Mouse (Mus musculus) myocyte (in vitro differentiated cells): ENCODE results near the gene Ankrd23.

Source experiments
- POLR2A ChIP-seq: IDR thresholded peaks from one replicate; pipeline ENCODE4 v1.6.1; 2011; ENCODE audit warnings: low read depth, mild to moderate bottlenecking, control low read depth, moderate library complexity; ENCODE audit not compliant: insufficient read length
- REST ChIP-seq: IDR thresholded peaks from one replicate; pipeline ENCODE4 v1.6.1; 2011; ENCODE audit warnings: mild to moderate bottlenecking, control low read depth, moderate library complexity; ENCODE audit not compliant: insufficient read depth, insufficient read length
- SRF ChIP-seq: IDR thresholded peaks from one replicate; pipeline ENCODE4 v1.6.1; 2011; ENCODE audit warnings: low read depth; ENCODE audit not compliant: control insufficient read depth, insufficient read length

DNA sequence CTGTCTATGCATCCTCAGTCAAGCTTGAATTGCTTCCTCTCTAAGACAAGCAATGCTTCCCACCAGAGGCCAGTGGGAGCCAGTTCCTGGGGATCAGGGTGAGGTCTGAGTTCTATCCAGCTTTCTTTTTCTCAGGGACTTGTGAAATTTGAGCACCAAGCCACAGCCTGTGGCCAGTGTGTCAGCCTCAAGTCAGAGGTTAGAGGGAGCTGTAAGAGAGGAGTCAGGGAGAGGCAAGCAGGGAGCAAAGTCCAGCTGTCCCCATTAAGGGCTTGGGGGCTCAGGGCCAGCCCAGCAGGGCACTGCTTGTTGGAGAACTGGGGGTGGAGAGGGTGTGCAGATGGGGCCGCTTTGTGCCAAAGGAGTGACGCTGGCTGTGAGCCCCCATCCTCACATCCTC, 26.5 kb upstream of the Ankrd23 start:
- TF ChIP-seq POLR2A = no peak
- TF ChIP-seq REST = no peak
- TF ChIP-seq SRF = no peak
